Mouse (Mus musculus): ENCODE data around the gene Tmem63b. TPM values are rescaled to one million over a fixed set of nuclear protein-coding genes. Genes with fewer than 3 reads are reported as not detected.
A peak's percentile ranks its signal among the peaks of the same experiment; 100 is the strongest.

Gene Tmem63b
- total and polyA plus RNA-seq, 2 experiments from 2014 or later: 131 to 228 TPM

DNA sequence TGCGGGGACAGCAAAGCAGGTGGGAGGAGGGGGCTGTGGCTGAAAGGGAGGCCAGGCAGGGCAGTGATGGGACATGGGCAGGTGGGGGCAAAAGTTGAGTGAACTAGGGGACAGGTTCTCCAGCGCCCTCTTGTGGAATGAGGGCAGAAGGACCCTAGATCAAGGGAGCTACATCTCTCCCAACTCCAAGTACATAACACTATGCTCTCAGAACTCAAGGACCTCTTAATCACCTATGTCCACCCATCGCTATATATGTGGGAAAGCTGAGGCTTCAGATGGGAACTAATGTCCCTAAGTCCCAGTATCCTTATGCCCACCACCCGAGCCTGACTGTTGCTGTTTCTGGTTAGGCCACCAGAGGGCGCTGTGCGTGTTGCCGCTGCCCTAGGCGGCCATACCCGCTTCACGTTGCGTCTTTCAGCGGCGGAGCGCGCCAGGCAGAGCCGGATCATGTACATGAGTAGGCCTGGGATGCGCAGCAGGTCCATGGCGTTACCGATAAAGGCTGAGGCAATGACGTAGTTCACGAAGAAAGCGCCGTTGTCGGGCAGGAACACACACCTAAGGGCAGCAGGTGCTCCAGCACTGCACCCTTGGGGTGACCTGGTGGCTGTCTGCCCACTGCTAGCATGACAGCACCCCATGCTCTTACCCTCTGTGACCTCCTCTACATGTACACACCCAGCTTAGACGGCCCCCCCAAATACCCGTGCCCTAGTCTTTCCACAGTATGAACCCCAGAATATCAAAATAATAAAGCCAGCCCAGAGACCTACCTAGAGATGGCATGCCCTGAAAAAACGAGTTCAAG lies 23.4 kb downstream of the Tmem63b start:
- H3K36me3 ChIP-seq (ENCODE audit: insufficient read depth): peaks cover 73% of the 10 kb centered on the region
- ATAC-seq (peak; percentile 89), DNase-seq (peak; percentile 90)
- no peaks in the 10 kb centered on the region for H3K4me1 ChIP-seq (ENCODE audit: insufficient read depth)
- 25% methylated on average over 27 of the region's 27 CpGs for WGBS
- no peak overlapping the region for H3K4me3 ChIP-seq (ENCODE audit: low read depth, low read length)
- no peaks in the 10 kb centered on the region for H3K27me3 ChIP-seq (ENCODE audit: insufficient read depth, low read length)
- H3K27ac ChIP-seq (ENCODE audit: low read depth, low read length): no peak overlapping the region
- no peak overlapping the region for H3K9ac ChIP-seq
- H3K9me3 ChIP-seq (ENCODE audit: low read length): no peaks in the 10 kb centered on the region
- TF ChIP-seq CTCF (IDR thresholded peaks at IDR 0.05; ENCODE audit: low read depth): peak; percentile 98
- H3K4me2 ChIP-seq (ENCODE audit: low read depth): 0 out of 2 replicates have a peak overlapping the region, but pooled peaks have one; percentile 21

DNA sequence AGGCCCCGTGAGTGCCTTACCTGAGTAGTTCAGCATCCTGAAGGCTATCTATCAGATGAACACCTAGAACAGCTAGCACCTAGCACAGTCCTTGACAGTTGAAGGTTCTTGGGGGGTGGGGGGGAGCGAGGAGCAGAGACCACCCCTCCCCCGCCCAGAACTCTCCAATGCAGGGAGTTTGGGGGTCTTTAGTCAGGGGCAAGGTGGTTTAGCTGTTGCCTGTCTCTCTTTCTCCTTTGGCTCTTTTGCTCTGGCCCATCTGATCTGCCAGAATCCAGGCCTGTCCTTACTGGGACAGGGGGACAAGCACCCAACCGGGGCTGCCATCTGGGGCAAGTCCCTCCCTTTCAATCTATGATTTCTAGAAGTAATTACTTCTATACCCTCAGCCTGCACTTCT lies 27.5 kb downstream of the Tmem63b start, which contains the start of gene Capn11:
Capn11 (minus strand) TSS at position 101 of the 400 bp plus-strand sequence.
- DNase-seq: no peak
- no peak within 1 kb of the TSS for H3K9ac ChIP-seq

DNA sequence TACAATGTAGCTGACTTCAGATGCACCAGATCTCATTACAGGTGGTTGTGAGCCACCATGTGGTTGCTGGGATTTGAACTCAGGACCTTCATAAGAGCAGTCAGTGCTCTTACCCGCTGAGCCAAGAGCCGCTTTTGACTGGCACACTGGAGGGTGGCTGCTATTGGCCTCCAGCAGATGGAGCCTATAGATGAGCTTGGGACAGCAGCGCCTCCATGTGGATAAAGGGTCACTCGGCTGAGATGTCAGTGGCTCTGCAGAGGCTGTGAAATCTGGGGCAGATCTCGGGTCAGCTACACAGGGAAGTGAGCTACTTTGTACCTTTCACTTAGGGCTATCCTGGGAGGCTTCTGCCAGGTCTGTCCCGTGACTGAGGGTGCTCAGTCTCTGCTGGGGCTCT lies 30.9 kb downstream of the Tmem63b start:
- DNase-seq: no peak

More for the DNA sequence above, 27.5 kb downstream of the Tmem63b start, which contains the start of gene Capn11:
- WGBS: 91% methylated on average over 4 of the region's 4 CpGs
- TF ChIP-seq CTCF (IDR thresholded peaks at IDR 0.05; ENCODE audit: low read depth): no peak
- H3K4me1 ChIP-seq (ENCODE audit: insufficient read depth): no peaks in the 10 kb centered on the region
- no peaks in the 10 kb centered on the region for H3K27me3 ChIP-seq (ENCODE audit: insufficient read depth, low read length)
- H3K36me3 ChIP-seq (ENCODE audit: insufficient read depth): peaks cover 33% of the 10 kb centered on the region
- H3K4me2 ChIP-seq (ENCODE audit: low read depth): no peak within 1 kb of the TSS
- ATAC-seq: no peak
- no peak within 1 kb of the TSS for H3K27ac ChIP-seq (ENCODE audit: low read depth, low read length)
- H3K9me3 ChIP-seq (ENCODE audit: low read length): no peaks in the 10 kb centered on the region
- no peak within 1 kb of the TSS for H3K4me3 ChIP-seq (ENCODE audit: low read depth, low read length)

GRCm38 (mm10) chr17:45653233-45653632 lies 33.5 kb downstream of the Tmem63b start:
- no peaks in the 10 kb centered on the region for H3K4me1 ChIP-seq (ENCODE audit: insufficient read depth)
- no peaks in the 10 kb centered on the region for H3K36me3 ChIP-seq (ENCODE audit: insufficient read depth)
- no peak for TF ChIP-seq CTCF (IDR thresholded peaks at IDR 0.05; ENCODE audit: low read depth)
- no peak overlapping the region for H3K9ac ChIP-seq
- H3K4me2 ChIP-seq (ENCODE audit: low read depth): no peak overlapping the region
- no peak for DNase-seq
- WGBS: 71% methylated on average over 7 of the region's 7 CpGs
- H3K27me3 ChIP-seq (ENCODE audit: insufficient read depth, low read length): no peaks in the 10 kb centered on the region
- H3K27ac ChIP-seq (ENCODE audit: low read depth, low read length): no peak overlapping the region
- no peak overlapping the region for H3K4me3 ChIP-seq (ENCODE audit: low read depth, low read length)
- ATAC-seq: no peak
- no peaks in the 10 kb centered on the region for H3K9me3 ChIP-seq (ENCODE audit: low read length)

More for the DNA sequence above, 30.9 kb downstream of the Tmem63b start:
- H3K27me3 ChIP-seq (ENCODE audit: insufficient read depth, low read length): no peaks in the 10 kb centered on the region
- TF ChIP-seq CTCF (IDR thresholded peaks at IDR 0.05; ENCODE audit: low read depth): peak; percentile 54
- no peak overlapping the region for H3K27ac ChIP-seq (ENCODE audit: low read depth, low read length)
- no peaks in the 10 kb centered on the region for H3K9me3 ChIP-seq (ENCODE audit: low read length)
- ATAC-seq: peak; percentile 30; the same call in 1 of the 2 replicates
- H3K36me3 ChIP-seq (ENCODE audit: insufficient read depth): peaks cover 8% of the 10 kb centered on the region
- H3K4me2 ChIP-seq (ENCODE audit: low read depth): no peak overlapping the region
- H3K4me1 ChIP-seq (ENCODE audit: insufficient read depth): no peaks in the 10 kb centered on the region
- H3K9ac ChIP-seq: no peak overlapping the region
- WGBS: 30% methylated on average over 6 of the region's 6 CpGs
- no peak overlapping the region for H3K4me3 ChIP-seq (ENCODE audit: low read depth, low read length)

DNA sequence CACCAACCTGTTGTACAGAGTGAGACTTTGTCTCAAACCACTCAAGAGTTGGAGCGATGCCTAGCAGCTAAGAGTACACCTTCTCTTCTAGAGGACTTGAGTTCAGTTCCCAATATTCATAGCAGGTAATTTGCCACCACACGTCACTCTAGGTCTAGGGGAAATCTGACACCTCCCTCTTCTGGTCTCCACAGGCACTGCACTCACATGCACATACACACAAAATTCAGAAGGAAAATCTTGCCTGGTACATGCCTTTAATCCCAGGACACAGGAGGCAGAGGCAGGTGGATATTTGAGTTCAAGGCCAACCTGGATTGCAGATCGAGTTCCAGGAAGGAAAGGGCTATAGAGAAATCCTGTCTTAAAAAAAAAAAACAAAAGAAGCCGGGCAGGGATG lies 42.5 kb downstream of the Tmem63b start:
- Histone ChIP-seq H3K9me3 (ENCODE audit: low read length) (no peaks in the 10 kb centered on the region), H3K4me3 (ENCODE audit: low read depth, low read length) (no peak overlapping the region), H3K27me3 (ENCODE audit: insufficient read depth, low read length) (no peaks in the 10 kb centered on the region), H3K9ac (no peak overlapping the region), H3K4me2 (ENCODE audit: low read depth) (no peak overlapping the region), H3K36me3 (ENCODE audit: insufficient read depth) (no peaks in the 10 kb centered on the region), H3K27ac (ENCODE audit: low read depth, low read length) (no peak overlapping the region), H3K4me1 (ENCODE audit: insufficient read depth) (no peaks in the 10 kb centered on the region)
- 0 out of 2 replicates have a peak, but pooled peaks have one; percentile 30 for TF ChIP-seq CTCF (IDR thresholded peaks at IDR 0.05; ENCODE audit: low read depth)
- DNase-seq: no peak
- 91% methylated on average over 4 of the region's 4 CpGs for whole genome bisulfite sequencing
- no peak for ATAC-seq

DNA sequence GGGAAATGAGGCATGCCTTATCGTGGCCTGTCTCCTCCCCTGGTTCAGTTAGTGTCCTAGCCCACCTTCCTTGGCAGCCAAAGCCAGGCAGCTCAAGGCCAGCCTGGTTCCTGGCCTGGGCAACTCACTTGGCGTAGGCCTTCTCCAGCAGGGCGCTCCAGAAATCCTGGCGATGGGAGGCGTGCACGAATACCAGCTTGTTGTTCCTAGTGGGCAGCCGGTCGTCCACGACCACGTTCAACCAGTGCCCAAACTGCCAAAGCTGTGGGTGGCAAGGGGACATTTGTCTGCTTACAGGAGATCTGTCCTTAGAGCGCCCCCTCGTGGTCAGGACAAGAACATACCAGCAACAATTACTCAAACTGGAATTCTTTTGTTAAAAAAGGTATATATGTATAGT lies 44.0 kb downstream of the Tmem63b start:
- peak; percentile 84 for TF ChIP-seq CTCF (IDR thresholded peaks at IDR 0.05; ENCODE audit: low read depth)
- Histone ChIP-seq H3K4me3 (ENCODE audit: low read depth, low read length) (no peak overlapping the region), H3K9me3 (ENCODE audit: low read length) (no peaks in the 10 kb centered on the region), H3K36me3 (ENCODE audit: insufficient read depth) (no peaks in the 10 kb centered on the region), H3K27ac (ENCODE audit: low read depth, low read length) (no peak overlapping the region), H3K27me3 (ENCODE audit: insufficient read depth, low read length) (no peaks in the 10 kb centered on the region), H3K4me1 (ENCODE audit: insufficient read depth) (no peaks in the 10 kb centered on the region), H3K9ac (no peak overlapping the region), H3K4me2 (ENCODE audit: low read depth) (no peak overlapping the region)
- ATAC-seq: peak; percentile 54; the same call in 1 of the 2 replicates
- 16% methylated on average over 12 of the region's 12 CpGs for WGBS
- DNase-seq: peak; percentile 72

- DNase-seq: no peak
- no peak for ATAC-seq
- Histone ChIP-seq H3K4me3 (ENCODE audit: low read depth, low read length) (no peak overlapping the region), H3K9me3 (ENCODE audit: low read length) (no peaks in the 10 kb centered on the region), H3K4me2 (ENCODE audit: low read depth) (no peak overlapping the region), H3K27me3 (ENCODE audit: insufficient read depth, low read length) (no peaks in the 10 kb centered on the region), H3K27ac (ENCODE audit: low read depth, low read length) (no peak overlapping the region), H3K36me3 (ENCODE audit: insufficient read depth) (no peaks in the 10 kb centered on the region), H3K4me1 (ENCODE audit: insufficient read depth) (no peaks in the 10 kb centered on the region), H3K9ac (no peak overlapping the region)
- no peak for TF ChIP-seq CTCF (IDR thresholded peaks at IDR 0.05; ENCODE audit: low read depth)
- 94% methylated on average over 8 of the region's 8 CpGs for WGBS
Observed at GRCm38 (mm10) chr17:45641981-45642380, 44.7 kb downstream of the Tmem63b start.
